Mouse (Mus musculus) CD4-positive naive resting alpha-beta T cell, adult 57 days (primary cell): ENCODE results near the gene Top3b. TPM values are rescaled to one million over a fixed set of nuclear protein-coding genes. Genes with fewer than 3 reads are reported as not detected.

Source experiments
- total RNA-seq: library from RNA; stranded (reverse); gene quantifications from one replicate; pipeline ENCODE4 v1.2.4, GENCODE M21; 2023

The Top3b gene
- total RNA-seq = 101 TPM

GRCm38 (mm10) chr16:16870617-16871331 lies at the start of gene Top3b, which contains the start of gene Vpreb1:
TSS of gene Top3b (plus strand) at chr16:16870736.
TSS of gene Vpreb1 (minus strand) at chr16:16870843.

GRCm38 (mm10) chr16:16828757-16829615 lies 41.5 kb upstream of the Top3b start, which contains the start of gene Spag6l:
TSS of gene Spag6l (minus strand) at chr16:16829456.

DNA sequence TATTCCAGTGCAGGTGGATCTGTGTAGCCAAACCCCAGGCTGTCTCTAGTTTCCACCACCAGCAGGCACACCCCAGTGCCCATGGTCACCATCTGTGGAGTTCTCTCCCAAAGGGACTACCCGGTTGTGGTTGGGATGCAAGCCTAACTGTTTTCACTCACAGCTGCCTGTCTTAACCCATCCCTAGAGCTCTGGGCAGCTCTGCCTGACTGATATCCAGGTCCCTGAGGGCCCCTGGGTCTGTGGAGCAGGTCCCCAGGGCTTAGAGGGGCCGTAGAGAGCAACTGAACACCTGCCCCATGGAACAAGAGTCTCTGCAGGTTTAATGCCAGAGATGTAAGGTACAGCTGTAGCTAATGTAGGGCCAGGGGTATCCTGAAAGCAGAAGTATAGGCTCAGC lies 6.6 kb upstream of the Top3b start, which contains the start of gene Igll1:
Gene Igll1 (minus strand): TSS at position 8 of the 400 bp plus-strand sequence.

GRCm38 (mm10) chr16:16896382-16897055 lies 26.0 kb downstream of the Top3b start, which contains the start of gene Ppm1f:
TSS of gene Ppm1f (plus strand) at chr16:16896469.

Other genes with a start within 250 kb of the Top3b start
- gene Olfr19, start 194.3 kb upstream of the Top3b start, total RNA-seq = not detected
- gene Spag6l, start 41.3 kb upstream of the Top3b start, total RNA-seq = 9.5 TPM
- not detected for gene Igll1, start 6.8 kb upstream of the Top3b start, total RNA-seq
- 3.0 TPM for gene Vpreb1, start 107 bp downstream of the Top3b start, total RNA-seq
- 18.6 TPM for gene Ppm1f, start 25.7 kb downstream of the Top3b start, total RNA-seq
- gene Mapk1, start 112.6 kb downstream of the Top3b start, total RNA-seq = 182 TPM
- gene Ypel1, start 199.0 kb downstream of the Top3b start, total RNA-seq = 1.5 TPM
- 124 TPM for gene Ppil2, start 240.5 kb downstream of the Top3b start, total RNA-seq